Mouse (Mus musculus) liver, embryonic 13.5 days (tissue): ENCODE measurements around the gene Chchd3. TPM values are rescaled to one million over a fixed set of nuclear protein-coding genes. Genes with fewer than 3 reads are reported as not detected.

ENCODE experiments used
- ATAC-seq: fragments of 200-750 bp; cut with Nextera tagmentation; 2 replicates; pipeline ENCODE4 v1.8.0; 2017; ENCODE audit warnings: low read depth, mild to moderate bottlenecking, moderate number of reproducible peaks, moderate library complexity
- DNase-seq: peaks from one replicate; pipeline ENCODE4 v3.0.0; 2022
- H3K27ac ChIP-seq: fragments of 300-500 bp; sonication (generic); 2 replicates; pipeline ENCODE4 v1.5.1; 2015; ENCODE audit warnings: moderate library complexity, mild to moderate bottlenecking, inconsistent platforms
- H3K27me3 ChIP-seq: fragments of 300-500 bp; sonication (generic); 2 replicates; pipeline ENCODE4 v1.6.1; 2015; ENCODE audit warnings: mild to moderate bottlenecking, inconsistent platforms
- H3K36me3 ChIP-seq: fragments of 300-500 bp; sonication (generic); 2 replicates; pipeline ENCODE4 v1.6.1; 2015; ENCODE audit warnings: mild to moderate bottlenecking, inconsistent platforms
- H3K4me1 ChIP-seq: fragments of 300-500 bp; sonication (generic); replicated peaks from 2 replicates; pipeline ENCODE4 v1.6.1; 2015; ENCODE audit warnings: inconsistent platforms
- H3K4me2 ChIP-seq: fragments of 300-500 bp; sonication (generic); 2 replicates; pipeline ENCODE4 v1.6.1; 2015; ENCODE audit warnings: inconsistent platforms, mild to moderate bottlenecking, moderate library complexity
- H3K4me3 ChIP-seq: fragments of 300-500 bp; sonication (generic); replicated peaks from 2 replicates; pipeline ENCODE4 v1.5.1; 2015; ENCODE audit warnings: mild to moderate bottlenecking, inconsistent platforms
- H3K9ac ChIP-seq: fragments of 300-500 bp; sonication (generic); 2 replicates; pipeline ENCODE4 v1.6.1; 2015; ENCODE audit warnings: mild to moderate bottlenecking, inconsistent platforms
- H3K9me3 ChIP-seq: fragments of 300-500 bp; sonication (generic); replicated peaks from 2 replicates; pipeline ENCODE4 v1.6.1; 2016; ENCODE audit warnings: inconsistent platforms
- WGBS: fragments of 180-500 bp; shearing (Covaris S2); methylation state at CpG from one replicate; pipeline ENCODE4 v1.1.7; 2015; ENCODE audit not compliant: insufficient replicate concordance; 5-methylcytosine and 5-hydroxymethylcytosine counted together
- polyA plus RNA-seq: library from polyadenylated mRNA; unstranded; fragments of >200 nt; fragmentation: Nextera tagmentation; extraction: Ambion mirVana; gene quantifications from 2 replicates; pipeline ENCODE4 v1.2.1, GENCODE M21; 2015

Chchd3 gene
- polyA plus RNA-seq, 1 experiment from 2014 or later, result 90.2 TPM

- Histone ChIP-seq H3K9ac (no peak overlapping the region), H3K36me3 (no peaks in the 10 kb centered on the region), H3K4me1 (no peaks in the 10 kb centered on the region), H3K27me3 (no peaks in the 10 kb centered on the region), H3K9me3 (no peaks in the 10 kb centered on the region), H3K27ac (no peak overlapping the region), H3K4me2 (no peak overlapping the region), H3K4me3 (no peak overlapping the region)
- 85% methylated on average over 1 of the region's 1 CpGs for WGBS
- DNase-seq (no peak), ATAC-seq (no peak)
Observed at GRCm38 (mm10) chr6:32749821-32750220, 310.2 kb downstream of the Chchd3 start.

- WGBS, result 73% methylated on average over 6 of the region's 6 CpGs
- Histone ChIP-seq H3K4me1 (no peaks in the 10 kb centered on the region), H3K27ac (no peak overlapping the region), H3K9ac (no peak overlapping the region), H3K4me3 (no peak overlapping the region), H3K9me3 (no peaks in the 10 kb centered on the region), H3K4me2 (no peak overlapping the region), H3K36me3 (no peaks in the 10 kb centered on the region), H3K27me3 (no peaks in the 10 kb centered on the region)
- ATAC-seq (no peak), DNase-seq (no peak)
Observed at GRCm38 (mm10) chr6:32748777-32749176, 311.3 kb downstream of the Chchd3 start.

- Histone ChIP-seq H3K4me3 (no peak overlapping the region), H3K27me3 (no peaks in the 10 kb centered on the region), H3K27ac (no peak overlapping the region), H3K4me2 (no peak overlapping the region), H3K4me1 (no peaks in the 10 kb centered on the region), H3K9me3 (no peaks in the 10 kb centered on the region), H3K36me3 (no peaks in the 10 kb centered on the region), H3K9ac (no peak overlapping the region)
- 69% methylated on average over 2 of the region's 2 CpGs for WGBS
- no peak for DNase-seq
- no peak for ATAC-seq
Observed at GRCm38 (mm10) chr6:32747333-32747732, 312.7 kb downstream of the Chchd3 start.

Other genes starting within 250 kb of the Chchd3 start
- 11.0 and 13.8 TPM in 2 replicates for gene Exoc4, start 188.8 kb upstream of the Chchd3 start, polyA plus RNA-seq